Mouse (Mus musculus): Measurements from ENCODE around the gene Pgpep1. TPM values are rescaled to one million over a fixed set of nuclear protein-coding genes. Genes with fewer than 3 reads are reported as not detected.
A peak's percentile ranks its signal among the peaks of the same experiment; 100 is the strongest.

Pgpep1 gene
- total and polyA plus RNA-seq, 2 experiments from 2014 or later: 37.6 to 40.2 TPM

DNA sequence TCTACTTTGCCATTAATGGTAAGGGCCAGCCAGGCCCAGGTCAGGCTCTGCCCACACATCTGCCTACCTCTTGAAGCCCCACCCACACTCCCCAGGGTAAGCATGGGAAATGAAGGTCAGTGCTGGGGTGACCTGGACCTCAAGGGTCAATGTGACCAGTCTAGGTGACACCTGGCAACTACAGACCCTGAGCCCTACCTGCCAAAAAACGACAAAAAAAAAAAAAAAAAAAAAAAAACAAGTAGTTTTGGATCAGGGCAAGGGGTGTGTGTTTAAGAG lies 12.1 kb downstream of the Pgpep1 start:
- H3K27me3 ChIP-seq (ENCODE audit: insufficient read depth, low read length): no peaks in the 10 kb centered on the region
- H3K9me3 ChIP-seq (ENCODE audit: low read length): no peaks in the 10 kb centered on the region
- TF ChIP-seq CTCF (IDR thresholded peaks at IDR 0.05): no peak
- peaks cover 22% of the 10 kb centered on the region for H3K36me3 ChIP-seq (ENCODE audit: insufficient read depth, low read length)
- no peak overlapping the region for H3K9ac ChIP-seq (replicated peaks; ENCODE audit: low read length, poor library complexity, severe bottlenecking)
- no peak overlapping the region for H3K4me3 ChIP-seq (ENCODE audit: low read depth, low read length)
- 64% methylated on average over 1 of the region's 1 CpGs for WGBS
- no peak for DNase-seq (ENCODE audit: low spot score)
- no peak overlapping the region for H3K4me2 ChIP-seq (ENCODE audit: low read depth, low read length, poor library complexity, severe bottlenecking)
- ATAC-seq (ENCODE audit: low FRiP score): no peak; the same call in 1 of the 2 replicates
- no peaks in the 10 kb centered on the region for H3K4me1 ChIP-seq (ENCODE audit: insufficient read depth, low read length)
- H3K27ac ChIP-seq (ENCODE audit: low read depth, low read length): no peak overlapping the region

- Histone ChIP-seq H3K4me1 (ENCODE audit: insufficient read depth, low read length) (no peaks in the 10 kb centered on the region), H3K4me3 (ENCODE audit: low read depth, low read length) (no peak overlapping the region), H3K4me2 (ENCODE audit: low read depth, low read length, poor library complexity, severe bottlenecking) (no peak overlapping the region), H3K27me3 (ENCODE audit: insufficient read depth, low read length) (no peaks in the 10 kb centered on the region), H3K27ac (ENCODE audit: low read depth, low read length) (no peak overlapping the region), H3K9ac (replicated peaks; ENCODE audit: low read length, poor library complexity, severe bottlenecking) (no peak overlapping the region), H3K9me3 (ENCODE audit: low read length) (no peaks in the 10 kb centered on the region), H3K36me3 (ENCODE audit: insufficient read depth, low read length) (peaks cover 22% of the 10 kb centered on the region)
- WGBS: 64% methylated on average over 8 of the region's 8 CpGs
- ATAC-seq (ENCODE audit: low FRiP score): no peak
- no peak for DNase-seq (ENCODE audit: low spot score)
- TF ChIP-seq CTCF (IDR thresholded peaks at IDR 0.05): no peak
Measured at GRCm38 (mm10) chr8:70647343-70648163, 12.6 kb downstream of the Pgpep1 start.

- H3K4me1 ChIP-seq (ENCODE audit: insufficient read depth, low read length): no peaks in the 10 kb centered on the region
- H3K4me3 ChIP-seq (ENCODE audit: low read depth, low read length): no peak overlapping the region
- DNase-seq (ENCODE audit: low spot score) (no peak), ATAC-seq (ENCODE audit: low FRiP score) (no peak)
- no peak for TF ChIP-seq CTCF (IDR thresholded peaks at IDR 0.05)
- no peak overlapping the region for H3K27ac ChIP-seq (ENCODE audit: low read depth, low read length)
- no peak overlapping the region for H3K9ac ChIP-seq (replicated peaks; ENCODE audit: low read length, poor library complexity, severe bottlenecking)
- no peaks in the 10 kb centered on the region for H3K27me3 ChIP-seq (ENCODE audit: insufficient read depth, low read length)
- no peak overlapping the region for H3K4me2 ChIP-seq (ENCODE audit: low read depth, low read length, poor library complexity, severe bottlenecking)
- no peaks in the 10 kb centered on the region for H3K9me3 ChIP-seq (ENCODE audit: low read length)
- H3K36me3 ChIP-seq (ENCODE audit: insufficient read depth, low read length): peaks cover 16% of the 10 kb centered on the region
Measured at GRCm38 (mm10) chr8:70646775-70647174, 13.4 kb downstream of the Pgpep1 start.

DNA sequence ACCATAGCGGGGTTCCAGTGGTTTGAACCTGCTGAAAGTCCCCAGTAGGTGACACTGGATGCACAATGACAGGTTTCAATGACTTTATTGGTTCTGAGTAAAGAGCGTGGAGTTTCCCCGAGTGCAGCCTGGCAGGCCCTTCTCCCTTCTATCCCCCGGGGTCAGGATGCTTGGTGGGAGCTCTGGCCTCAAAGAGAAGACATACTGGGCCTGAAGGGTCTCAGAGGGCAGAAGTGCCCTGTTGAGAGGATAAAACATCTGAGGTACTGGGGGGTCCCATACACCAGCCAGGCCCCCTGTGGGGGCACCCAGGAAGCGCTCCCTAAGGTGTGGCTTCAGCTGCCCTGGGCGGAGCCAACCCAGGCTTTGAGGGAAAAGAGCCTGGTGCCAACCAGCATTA lies 13.8 kb downstream of the Pgpep1 start:
- Histone ChIP-seq H3K9me3 (ENCODE audit: low read length) (no peaks in the 10 kb centered on the region), H3K4me1 (ENCODE audit: insufficient read depth, low read length) (no peaks in the 10 kb centered on the region), H3K27me3 (ENCODE audit: insufficient read depth, low read length) (no peaks in the 10 kb centered on the region), H3K27ac (ENCODE audit: low read depth, low read length) (no peak overlapping the region), H3K4me3 (ENCODE audit: low read depth, low read length) (no peak overlapping the region), H3K9ac (replicated peaks; ENCODE audit: low read length, poor library complexity, severe bottlenecking) (no peak overlapping the region), H3K4me2 (ENCODE audit: low read depth, low read length, poor library complexity, severe bottlenecking) (no peak overlapping the region), H3K36me3 (ENCODE audit: insufficient read depth, low read length) (peaks cover 15% of the 10 kb centered on the region)
- WGBS: 66% methylated on average over 6 of the region's 6 CpGs
- DNase-seq (ENCODE audit: low spot score) (no peak), ATAC-seq (ENCODE audit: low FRiP score) (no peak)
- TF ChIP-seq CTCF (IDR thresholded peaks at IDR 0.05): no peak

DNA sequence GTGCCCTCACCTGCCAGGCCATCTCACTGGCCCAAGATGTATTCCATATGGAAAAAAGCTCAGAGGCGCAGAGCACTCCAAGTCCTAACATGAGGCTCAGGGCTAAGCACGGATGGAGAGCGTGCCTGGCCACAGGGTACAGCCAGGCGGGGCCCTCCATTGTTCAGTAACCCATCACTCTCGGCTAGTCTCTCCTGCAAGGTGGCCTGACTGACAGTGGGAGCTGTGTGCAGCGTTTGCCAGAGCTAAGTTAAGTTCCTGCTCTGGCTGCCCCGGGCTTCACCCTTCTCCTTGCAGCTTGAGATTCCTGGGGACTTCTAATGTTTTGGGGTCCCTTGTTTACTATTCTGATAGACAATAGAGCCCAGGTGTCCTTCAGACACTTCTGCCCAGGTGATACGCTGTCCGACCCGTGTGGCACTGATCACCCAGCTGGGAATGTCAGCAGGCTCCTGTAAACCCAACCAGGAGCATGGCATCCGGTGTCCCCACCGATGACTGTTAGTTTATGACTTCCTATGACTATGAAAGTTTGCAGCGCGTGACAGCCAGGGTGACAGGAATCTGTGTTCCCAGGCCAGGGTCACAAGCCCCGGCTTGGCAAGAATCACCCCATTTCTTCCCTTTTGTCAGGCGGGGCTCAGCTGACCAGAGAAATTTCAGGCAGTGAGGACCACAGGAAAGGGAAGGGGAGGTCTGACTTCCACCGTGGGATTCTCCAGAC lies 14.5 kb downstream of the Pgpep1 start:
- no peak for ATAC-seq (ENCODE audit: low FRiP score)
- no peak overlapping the region for H3K9ac ChIP-seq (replicated peaks; ENCODE audit: low read length, poor library complexity, severe bottlenecking)
- WGBS: 65% methylated on average over 17 of the region's 17 CpGs
- no peak overlapping the region for H3K27ac ChIP-seq (ENCODE audit: low read depth, low read length)
- TF ChIP-seq CTCF (IDR thresholded peaks at IDR 0.05): no peak
- no peaks in the 10 kb centered on the region for H3K4me1 ChIP-seq (ENCODE audit: insufficient read depth, low read length)
- H3K4me3 ChIP-seq (ENCODE audit: low read depth, low read length): no peak overlapping the region
- H3K9me3 ChIP-seq (ENCODE audit: low read length): no peaks in the 10 kb centered on the region
- H3K27me3 ChIP-seq (ENCODE audit: insufficient read depth, low read length): no peaks in the 10 kb centered on the region
- H3K4me2 ChIP-seq (ENCODE audit: low read depth, low read length, poor library complexity, severe bottlenecking): no peak overlapping the region
- DNase-seq (ENCODE audit: low spot score): no peak
- peaks cover 10% of the 10 kb centered on the region for H3K36me3 ChIP-seq (ENCODE audit: insufficient read depth, low read length)

- H3K9me3 ChIP-seq (ENCODE audit: low read length): no peaks in the 10 kb centered on the region
- DNase-seq (ENCODE audit: low spot score) (no peak), ATAC-seq (ENCODE audit: low FRiP score) (no peak)
- no peak overlapping the region for H3K9ac ChIP-seq (replicated peaks; ENCODE audit: low read length, poor library complexity, severe bottlenecking)
- no peaks in the 10 kb centered on the region for H3K27me3 ChIP-seq (ENCODE audit: insufficient read depth, low read length)
- H3K36me3 ChIP-seq (ENCODE audit: insufficient read depth, low read length): no peaks in the 10 kb centered on the region
- peak; percentile 32 for TF ChIP-seq CTCF (IDR thresholded peaks at IDR 0.05)
- no peaks in the 10 kb centered on the region for H3K4me1 ChIP-seq (ENCODE audit: insufficient read depth, low read length)
- no peak overlapping the region for H3K4me3 ChIP-seq (ENCODE audit: low read depth, low read length)
- WGBS: 90% methylated on average over 2 of the region's 2 CpGs
- no peak overlapping the region for H3K4me2 ChIP-seq (ENCODE audit: low read depth, low read length, poor library complexity, severe bottlenecking)
- no peak overlapping the region for H3K27ac ChIP-seq (ENCODE audit: low read depth, low read length)
Measured at GRCm38 (mm10) chr8:70644065-70644464, 16.1 kb downstream of the Pgpep1 start.

Data from midbrain, postnatal 0 days (tissue).